Mouse (Mus musculus): ENCODE results near the gene Mmp14. TPM values are rescaled to one million over a fixed set of nuclear protein-coding genes. Genes with fewer than 3 reads are reported as not detected.

Mmp14 gene
- polyA plus RNA-seq, 2 experiments: 251 to 385 TPM

GRCm38 (mm10) chr14:54396685-54397084, 34.7 kb upstream of the Mmp14 start:
- DNase-seq (ENCODE audit: low spot score) (no peak), ATAC-seq (ENCODE audit: low FRiP score, low read depth) (no peak)
- WGBS: 78% methylated on average over 7 of the region's 7 CpGs
- H3K4me3 ChIP-seq (replicated peaks; ENCODE audit: low read length): no peak overlapping the region
- no peaks in the 10 kb centered on the region for H3K27me3 ChIP-seq (ENCODE audit: control insufficient read depth, insufficient read depth, low read length)
- H3K9ac ChIP-seq (ENCODE audit: low read depth, low read length, severe bottlenecking): no peak overlapping the region
- H3K27ac ChIP-seq (replicated peaks; ENCODE audit: low read depth, low read length): no peak overlapping the region
- H3K9me3 ChIP-seq (ENCODE audit: control insufficient read depth, low read length): no peaks in the 10 kb centered on the region
- no peaks in the 10 kb centered on the region; the same call in 1 of the 2 replicates for H3K4me1 ChIP-seq (ENCODE audit: control insufficient read depth, insufficient read depth, low read length)
- no peak overlapping the region for H3K4me2 ChIP-seq (replicated peaks; ENCODE audit: low read depth, low read length, severe bottlenecking)
- TF ChIP-seq POLR2A (IDR thresholded peaks at IDR 0.05; ENCODE audit: borderline replicate concordance, extremely low read depth, insufficient read depth, insufficient read length): no peak
- no peaks in the 10 kb centered on the region for H3K36me3 ChIP-seq (ENCODE audit: control insufficient read depth, insufficient read depth, low read length)

- WGBS: 53% methylated on average over 7 of the region's 7 CpGs
- ATAC-seq (ENCODE audit: low FRiP score, low read depth) (no peak), DNase-seq (ENCODE audit: low spot score) (no peak)
- Histone ChIP-seq H3K4me1 (ENCODE audit: control insufficient read depth, insufficient read depth, low read length) (no peaks in the 10 kb centered on the region; the same call in 1 of the 2 replicates), H3K27me3 (ENCODE audit: control insufficient read depth, insufficient read depth, low read length) (no peaks in the 10 kb centered on the region), H3K4me3 (replicated peaks; ENCODE audit: low read length) (no peak overlapping the region), H3K9ac (ENCODE audit: low read depth, low read length, severe bottlenecking) (no peak overlapping the region), H3K4me2 (replicated peaks; ENCODE audit: low read depth, low read length, severe bottlenecking) (no peak overlapping the region), H3K36me3 (ENCODE audit: control insufficient read depth, insufficient read depth, low read length) (no peaks in the 10 kb centered on the region), H3K27ac (replicated peaks; ENCODE audit: low read depth, low read length) (no peak overlapping the region), H3K9me3 (ENCODE audit: control insufficient read depth, low read length) (no peaks in the 10 kb centered on the region)
- no peak for TF ChIP-seq POLR2A (IDR thresholded peaks at IDR 0.05; ENCODE audit: borderline replicate concordance, extremely low read depth, insufficient read depth, insufficient read length)
Measured at GRCm38 (mm10) chr14:54397872-54398527, 33.4 kb upstream of the Mmp14 start.

GRCm38 (mm10) chr14:54398528-54398916, 32.9 kb upstream of the Mmp14 start:
- ATAC-seq (ENCODE audit: low FRiP score, low read depth): no peak
- no peaks in the 10 kb centered on the region; the same call in 1 of the 2 replicates for H3K4me1 ChIP-seq (ENCODE audit: control insufficient read depth, insufficient read depth, low read length)
- DNase-seq (ENCODE audit: low spot score): no peak
- H3K9me3 ChIP-seq (ENCODE audit: control insufficient read depth, low read length): no peaks in the 10 kb centered on the region
- no peak overlapping the region for H3K4me2 ChIP-seq (replicated peaks; ENCODE audit: low read depth, low read length, severe bottlenecking)
- no peak overlapping the region for H3K9ac ChIP-seq (ENCODE audit: low read depth, low read length, severe bottlenecking)
- TF ChIP-seq POLR2A (IDR thresholded peaks at IDR 0.05; ENCODE audit: borderline replicate concordance, extremely low read depth, insufficient read depth, insufficient read length): no peak
- H3K4me3 ChIP-seq (replicated peaks; ENCODE audit: low read length): no peak overlapping the region
- no peaks in the 10 kb centered on the region for H3K27me3 ChIP-seq (ENCODE audit: control insufficient read depth, insufficient read depth, low read length)
- H3K36me3 ChIP-seq (ENCODE audit: control insufficient read depth, insufficient read depth, low read length): no peaks in the 10 kb centered on the region
- no peak overlapping the region for H3K27ac ChIP-seq (replicated peaks; ENCODE audit: low read depth, low read length)
- WGBS: 68% methylated on average over 7 of the region's 7 CpGs

- H3K27me3 ChIP-seq (ENCODE audit: control insufficient read depth, insufficient read depth, low read length): no peaks in the 10 kb centered on the region
- WGBS: 30% methylated on average over 8 of the region's 8 CpGs
- H3K4me3 ChIP-seq (replicated peaks; ENCODE audit: low read length): no peak overlapping the region
- H3K27ac ChIP-seq (replicated peaks; ENCODE audit: low read depth, low read length): no peak overlapping the region
- ATAC-seq (ENCODE audit: low FRiP score, low read depth) (no peak), DNase-seq (ENCODE audit: low spot score) (no peak)
- H3K4me2 ChIP-seq (replicated peaks; ENCODE audit: low read depth, low read length, severe bottlenecking): no peak overlapping the region
- H3K9ac ChIP-seq (ENCODE audit: low read depth, low read length, severe bottlenecking): no peak overlapping the region
- no peak for TF ChIP-seq POLR2A (IDR thresholded peaks at IDR 0.05; ENCODE audit: borderline replicate concordance, extremely low read depth, insufficient read depth, insufficient read length)
- H3K36me3 ChIP-seq (ENCODE audit: control insufficient read depth, insufficient read depth, low read length): no peaks in the 10 kb centered on the region
- no peaks in the 10 kb centered on the region for H3K9me3 ChIP-seq (ENCODE audit: control insufficient read depth, low read length)
- H3K4me1 ChIP-seq (ENCODE audit: control insufficient read depth, insufficient read depth, low read length): no peaks in the 10 kb centered on the region; the same call in 1 of the 2 replicates
Measured at GRCm38 (mm10) chr14:54398921-54399382, 32.5 kb upstream of the Mmp14 start.

- Histone ChIP-seq H3K36me3 (ENCODE audit: control insufficient read depth, insufficient read depth, low read length) (no peaks in the 10 kb centered on the region), H3K4me2 (replicated peaks; ENCODE audit: low read depth, low read length, severe bottlenecking) (no peak overlapping the region), H3K4me1 (ENCODE audit: control insufficient read depth, insufficient read depth, low read length) (no peaks in the 10 kb centered on the region; the same call in 1 of the 2 replicates), H3K27ac (replicated peaks; ENCODE audit: low read depth, low read length) (no peak overlapping the region), H3K4me3 (replicated peaks; ENCODE audit: low read length) (no peak overlapping the region), H3K9me3 (ENCODE audit: control insufficient read depth, low read length) (no peaks in the 10 kb centered on the region), H3K27me3 (ENCODE audit: control insufficient read depth, insufficient read depth, low read length) (no peaks in the 10 kb centered on the region), H3K9ac (ENCODE audit: low read depth, low read length, severe bottlenecking) (no peak overlapping the region)
- ATAC-seq (ENCODE audit: low FRiP score, low read depth): no peak
- DNase-seq (ENCODE audit: low spot score): no peak
- WGBS: 15% methylated on average over 3 of the region's 3 CpGs
- TF ChIP-seq POLR2A (IDR thresholded peaks at IDR 0.05; ENCODE audit: borderline replicate concordance, extremely low read depth, insufficient read depth, insufficient read length): no peak
Measured at GRCm38 (mm10) chr14:54401723-54402122, 29.7 kb upstream of the Mmp14 start.

All from limb, embryonic 14.5 days (tissue).